Mouse (Mus musculus) adrenal gland, postnatal 0 days (tissue): Measurements from ENCODE around the gene Mad2l1. TPM values are rescaled to one million over a fixed set of nuclear protein-coding genes. Genes with fewer than 3 reads are reported as not detected.

ENCODE experiments used
- polyA plus RNA-seq: library from polyadenylated mRNA; unstranded; fragments of >200 nt; fragmentation: Nextera tagmentation; extraction: Ambion mirVana; gene quantifications from 2 replicates; pipeline ENCODE4 v1.2.1, GENCODE M21; 2015

Mad2l1 gene
- polyA plus RNA-seq = 59.3 and 62.5 TPM in 2 replicates

GRCm38 (mm10) chr6:66535028-66535862 lies at the start of gene Mad2l1:
Gene Mad2l1 (plus strand): TSS chr6:66535390.

GRCm38 (mm10) chr6:66559996-66560395 lies 24.8 kb downstream of the Mad2l1 start, which contains the start of gene Vmn1r32:
Gene Vmn1r32 (minus strand): TSS chr6:66560096.

Other genes starting within 250 kb of the Mad2l1 start
- gene Vmn1r32, start 24.7 kb downstream of the Mad2l1 start, polyA plus RNA-seq = not detected in 2 replicates
- gene Vmn1r33, start 82.9 kb downstream of the Mad2l1 start, polyA plus RNA-seq = not detected in 2 replicates
- gene Vmn1r34, start 108.5 kb downstream of the Mad2l1 start, polyA plus RNA-seq = not detected in 2 replicates
- not detected in 2 replicates for gene Vmn1r35, start 150.5 kb downstream of the Mad2l1 start, polyA plus RNA-seq
- not detected in 2 replicates for gene Vmn1r36, start 183.8 kb downstream of the Mad2l1 start, polyA plus RNA-seq
- not detected in 2 replicates for gene Vmn1r37, start 194.0 kb downstream of the Mad2l1 start, polyA plus RNA-seq
- not detected in 2 replicates for gene Vmn1r38, start 247.2 kb downstream of the Mad2l1 start, polyA plus RNA-seq